Mouse (Mus musculus) Muller cell, postnatal 12 days (primary cell): ENCODE measurements at regions not wholly inside any gene's neighbourhood (a gene's known extent, or its start where the extent isn't known, plus 50 kb on each side); places are given as distances from the start of the nearest gene placed in this dataset.

ENCODE experiments used
- DNase-seq: peaks from one replicate; pipeline ENCODE4 v3.0.0-alpha.2; 2015; ENCODE audit errors: inconsistent ontology term

GRCm38 (mm10) chr14:101267536-101267935 is 67.4 kb upstream of the Prr30 start:
- DNase-seq: no peak
